Mouse (Mus musculus): ENCODE results near the gene Sept9.

Sept9 gene

GRCm38 (mm10) chr11:117385331-117386103, 186.1 kb downstream of the Sept9 start:
- DNase-seq = no peak

DNA sequence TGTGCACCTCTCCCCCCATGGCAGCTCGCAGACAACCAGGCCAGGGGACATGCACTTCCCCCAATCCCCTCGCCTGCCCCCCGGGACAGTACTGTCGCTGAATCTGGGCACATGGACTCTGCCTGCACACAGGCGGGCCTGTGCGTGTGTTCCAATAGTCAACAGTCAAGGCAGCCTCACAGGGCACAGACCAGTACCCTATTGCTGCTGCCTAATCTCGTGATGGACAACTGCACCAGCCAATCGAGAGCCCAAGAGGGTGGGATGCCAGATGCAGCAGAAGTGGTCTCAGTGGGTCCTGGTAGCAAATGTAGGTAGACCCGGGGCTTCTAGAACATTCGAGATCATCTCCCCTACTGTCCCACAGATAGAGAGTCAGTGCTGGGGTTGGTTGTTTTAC, 187.8 kb downstream of the Sept9 start:
- DNase-seq = no peak

GRCm38 (mm10) chr11:117390001-117390402, 190.5 kb downstream of the Sept9 start:
- DNase-seq = peak; percentile 51 to 56

DNA sequence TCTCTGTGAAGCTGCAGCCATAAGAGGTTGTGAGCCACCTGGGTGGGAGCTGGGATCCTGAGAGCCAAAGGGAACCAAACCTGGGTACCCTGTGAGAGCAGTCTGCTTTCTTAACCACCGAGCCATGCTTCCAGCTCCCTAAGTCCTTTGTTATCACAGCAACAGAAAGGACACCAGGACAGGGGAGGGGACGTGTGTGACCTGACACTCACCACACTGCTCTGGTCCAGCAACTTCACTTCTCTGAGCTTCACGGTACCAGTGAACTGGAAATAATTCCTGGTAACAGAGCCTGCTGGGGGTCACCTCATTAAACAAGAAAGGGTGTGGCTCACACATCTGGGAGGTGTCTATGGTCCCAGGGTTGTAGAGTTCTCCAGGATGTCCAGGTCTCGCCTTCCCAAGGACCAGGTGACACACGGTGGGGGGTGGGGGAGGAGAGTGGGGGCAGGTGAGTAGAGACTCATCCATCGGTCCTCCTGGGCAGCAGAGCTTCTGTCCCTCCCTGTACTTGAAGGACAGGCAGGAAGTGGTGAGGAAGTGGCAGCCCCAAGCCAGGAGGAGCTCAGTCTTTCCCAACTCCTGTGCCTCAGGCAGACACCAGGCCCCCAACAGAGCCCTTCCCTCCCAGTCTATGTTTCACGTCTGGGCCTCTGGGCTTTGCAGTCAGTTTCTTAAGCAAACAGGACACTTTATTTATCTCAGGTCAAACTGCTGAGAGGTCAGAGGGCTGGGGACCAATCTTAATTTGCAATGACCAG, 191.5 kb downstream of the Sept9 start:
- no peak for DNase-seq

DNA sequence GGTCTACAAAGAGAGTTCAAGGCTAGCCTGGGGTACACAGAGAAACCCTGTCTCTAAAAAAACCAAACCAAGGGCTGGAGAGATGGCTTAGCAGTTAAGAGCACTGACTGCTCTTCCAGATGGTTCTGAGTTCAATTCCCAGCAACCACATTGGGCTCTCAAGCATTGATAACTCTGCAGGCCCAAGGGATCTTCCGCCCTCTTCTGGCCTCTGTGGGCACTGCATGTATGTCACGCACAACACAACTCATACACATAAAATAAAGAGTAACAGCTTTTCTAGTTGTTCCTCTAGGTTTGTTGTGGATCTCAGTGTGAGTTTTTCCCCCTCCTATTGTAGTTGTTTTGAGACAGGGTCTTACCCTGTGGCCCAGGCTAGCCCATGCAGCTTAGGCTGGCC, 192.8 kb downstream of the Sept9 start:
- DNase-seq = no peak

GRCm38 (mm10) chr11:117393715-117394114, 194.3 kb downstream of the Sept9 start:
- no peak for DNase-seq

DNA sequence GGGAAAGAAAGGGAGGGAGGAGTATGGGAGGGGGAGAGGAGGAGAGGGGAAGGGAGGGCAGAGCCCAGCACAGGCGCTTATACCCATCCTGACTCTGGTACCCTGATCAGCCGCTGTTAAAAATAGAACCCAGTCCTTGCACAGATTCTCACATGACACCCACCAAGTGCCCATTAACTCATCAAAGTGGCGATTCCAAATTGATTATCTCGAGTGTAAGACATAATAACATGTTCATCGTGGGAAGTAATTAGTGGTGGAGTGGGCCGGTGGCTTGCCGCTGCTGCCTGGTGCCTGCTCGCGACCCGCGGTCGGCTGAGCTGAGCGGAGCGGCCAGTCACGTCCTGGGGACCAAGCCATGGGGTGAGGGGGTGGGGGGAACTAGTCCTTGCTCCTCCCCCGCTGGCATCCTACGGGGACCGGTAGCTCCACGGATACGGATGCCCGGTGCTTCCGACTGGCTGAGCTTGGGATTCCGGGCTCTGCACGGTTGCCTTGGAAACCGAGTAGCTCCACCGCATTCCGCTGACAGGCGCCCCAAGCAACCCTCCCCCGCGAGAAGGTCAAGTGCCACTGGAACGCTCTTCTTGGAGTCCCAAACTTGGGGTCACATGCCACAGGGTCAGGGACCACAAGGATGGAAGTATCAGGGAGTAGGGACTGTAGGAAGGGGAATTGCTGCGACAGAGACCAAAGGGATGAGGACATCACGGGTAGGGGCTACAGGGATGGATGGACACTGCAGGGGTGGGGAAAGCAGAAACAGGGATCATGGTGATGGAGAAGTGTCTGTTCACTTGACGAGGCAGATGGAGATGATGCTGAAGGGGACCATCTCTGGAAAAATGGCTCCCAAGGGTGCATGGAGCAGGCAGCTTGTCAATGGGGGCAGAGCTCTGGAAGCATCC, 195.0 kb downstream of the Sept9 start:
- peak; percentile 39 to 50 for DNase-seq

DNA sequence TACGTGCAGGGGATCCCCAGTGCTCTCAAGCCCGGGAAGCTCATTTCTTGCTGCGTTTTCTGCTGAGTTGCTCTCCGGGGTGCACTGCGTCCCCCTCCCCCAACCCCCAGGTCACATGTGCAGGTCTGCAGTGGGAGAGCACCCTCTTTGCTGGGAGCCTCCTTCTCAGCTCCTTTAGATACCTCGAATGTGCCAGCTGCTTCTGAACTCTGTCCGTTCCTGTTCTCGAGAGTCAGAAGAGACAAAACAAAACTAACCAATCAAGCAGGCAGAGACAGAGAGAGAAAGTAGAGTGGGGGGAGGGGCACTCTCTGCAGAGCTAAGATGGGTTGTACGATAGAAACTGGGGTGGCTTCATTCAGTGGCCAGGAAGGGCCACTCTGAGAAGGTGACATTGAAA, 195.8 kb downstream of the Sept9 start:
- DNase-seq = no peak

- no peak for DNase-seq
These were observed 197.5 kb downstream of the Sept9 start for GRCm38 (mm10) chr11:117396929-117397328.

DNA sequence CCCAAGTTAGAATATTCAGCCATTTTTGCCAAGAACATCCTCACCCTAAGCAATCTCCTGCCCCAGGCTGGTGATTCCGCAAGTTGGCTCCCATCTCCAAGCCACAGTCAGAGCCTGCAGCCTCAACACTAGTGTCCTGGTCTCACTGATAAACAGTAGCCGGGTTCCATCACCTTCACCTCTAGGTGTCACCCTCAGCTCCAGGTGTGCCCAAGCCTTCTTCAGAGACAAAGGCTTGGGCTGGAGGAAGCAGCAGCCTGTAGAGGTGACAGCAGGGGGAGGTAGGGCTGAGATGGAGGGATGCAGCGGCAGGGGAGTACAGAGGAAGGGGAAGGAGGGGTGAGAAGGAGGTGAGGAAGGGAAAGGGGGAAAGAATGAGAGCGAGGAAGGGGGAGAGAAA, 198.3 kb downstream of the Sept9 start:
- DNase-seq = peak; percentile 58 to 61

GRCm38 (mm10) chr11:117398191-117398590, 198.7 kb downstream of the Sept9 start:
- no peak for DNase-seq

- DNase-seq = no peak
These were observed 202.3 kb downstream of the Sept9 start for GRCm38 (mm10) chr11:117401583-117402367.

DNA sequence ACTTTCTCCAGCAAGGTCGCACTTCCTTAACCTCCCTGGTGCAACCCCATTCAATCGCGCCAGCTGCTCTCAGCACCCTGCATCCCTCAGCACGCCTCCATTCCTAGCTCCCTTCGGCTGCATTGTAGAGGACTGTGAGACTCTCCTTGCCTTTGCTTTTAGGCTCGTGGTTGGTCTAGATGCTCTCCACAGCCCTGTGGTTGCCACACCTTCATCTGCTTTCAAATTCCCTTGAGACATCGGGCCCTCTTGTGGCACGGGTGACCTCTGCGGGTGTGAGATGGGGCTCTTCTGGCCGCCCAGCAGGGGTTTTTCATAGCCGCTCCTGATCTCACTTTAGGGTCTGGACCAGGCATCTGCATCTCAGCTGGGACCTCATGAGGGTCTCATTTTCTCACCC, 203.1 kb downstream of the Sept9 start:
- no peak for DNase-seq

DNA sequence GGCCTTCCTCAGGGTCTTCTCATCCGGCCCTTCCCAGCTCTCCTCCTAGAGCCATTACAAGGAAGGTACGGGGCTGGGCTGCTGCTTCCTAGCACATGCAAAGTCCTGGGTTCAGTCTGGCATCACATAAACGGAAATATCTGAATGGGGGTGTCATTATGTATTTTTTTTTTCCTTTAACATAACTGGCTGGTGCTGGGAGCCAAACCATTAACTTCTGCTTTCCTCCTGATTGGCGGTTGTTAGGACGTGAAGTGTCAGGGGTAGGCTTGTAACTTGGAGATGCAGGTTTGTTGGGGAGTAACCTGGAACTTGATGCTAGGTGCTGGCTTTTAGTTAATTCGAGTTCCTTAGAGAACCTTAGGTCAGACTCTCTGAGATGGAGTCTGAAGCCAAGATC, 203.6 kb downstream of the Sept9 start:
- DNase-seq = no peak

GRCm38 (mm10) chr11:117403781-117404180, 204.3 kb downstream of the Sept9 start:
- no peak for DNase-seq

- no peak for DNase-seq
These were observed 207.2 kb downstream of the Sept9 start for GRCm38 (mm10) chr11:117406711-117407110.

- no peak for DNase-seq
These were observed 207.7 kb downstream of the Sept9 start for GRCm38 (mm10) chr11:117407196-117407595.

DNA sequence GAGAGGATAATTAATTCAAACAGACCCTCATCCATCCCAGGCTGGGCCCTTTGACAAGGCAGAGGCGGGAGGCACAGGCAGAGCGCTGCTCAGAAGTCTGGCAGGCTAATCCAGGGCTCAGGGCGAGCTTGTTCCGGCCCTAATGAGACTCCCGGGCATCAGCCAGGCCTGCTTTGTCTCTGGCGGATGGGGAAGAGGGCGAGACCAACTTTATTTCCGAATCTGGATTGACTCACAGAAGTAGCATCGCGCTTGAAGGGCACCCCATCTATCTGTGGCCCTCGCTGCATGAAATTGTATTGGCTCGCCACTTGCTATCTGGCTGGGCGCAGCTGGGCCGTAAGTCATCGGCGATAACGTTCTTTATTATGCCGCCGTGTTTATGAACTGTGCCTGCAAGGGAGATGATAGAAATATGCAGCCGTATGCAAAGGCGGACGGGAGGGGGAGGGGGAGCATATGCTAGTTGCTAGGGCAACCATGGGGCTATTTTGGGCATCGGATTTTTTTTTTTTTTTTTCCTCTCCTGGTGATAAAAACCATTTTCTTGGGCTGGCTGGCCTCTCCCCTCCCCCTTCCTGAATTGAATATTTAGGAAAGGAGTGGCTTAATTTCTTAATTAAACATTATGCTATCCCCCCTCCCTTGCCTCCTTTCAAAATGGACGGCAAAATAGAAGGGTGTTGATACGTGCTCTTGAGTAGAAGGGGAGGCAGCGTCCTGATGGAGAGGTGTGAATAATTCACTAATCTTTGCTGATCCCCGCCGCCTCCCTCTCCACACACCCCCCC, 208.4 kb downstream of the Sept9 start:
- DNase-seq = peak; percentile 57 to 67

DNA sequence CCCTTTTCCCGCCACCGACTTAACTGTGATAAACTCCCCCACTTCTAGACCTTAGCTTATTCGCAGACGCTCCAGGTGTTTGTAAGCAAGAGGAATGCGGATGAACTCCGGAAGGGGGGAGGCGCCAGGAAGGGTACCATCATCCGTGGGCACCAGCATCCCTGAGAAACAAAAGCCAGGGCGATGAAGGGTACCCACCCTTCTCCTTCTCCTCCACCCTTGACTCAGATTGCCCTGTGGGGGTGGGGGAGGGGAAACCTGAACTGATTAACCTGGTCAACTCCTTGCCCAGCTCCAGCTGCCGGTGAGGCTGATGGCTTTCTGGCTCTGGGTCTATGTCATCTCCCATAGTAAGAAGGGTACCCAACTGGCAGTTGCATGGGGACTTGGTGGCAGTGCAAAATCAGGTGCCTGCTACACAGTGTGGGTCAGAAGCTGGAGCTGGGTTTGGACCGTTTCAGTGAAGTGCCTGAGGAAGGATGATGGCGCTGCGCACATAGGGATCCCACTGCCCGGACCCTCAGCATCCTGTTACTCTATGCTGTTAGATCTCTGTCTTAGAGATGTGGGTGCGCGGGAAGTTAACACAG, 209.1 kb downstream of the Sept9 start:
- no peak for DNase-seq

DNA sequence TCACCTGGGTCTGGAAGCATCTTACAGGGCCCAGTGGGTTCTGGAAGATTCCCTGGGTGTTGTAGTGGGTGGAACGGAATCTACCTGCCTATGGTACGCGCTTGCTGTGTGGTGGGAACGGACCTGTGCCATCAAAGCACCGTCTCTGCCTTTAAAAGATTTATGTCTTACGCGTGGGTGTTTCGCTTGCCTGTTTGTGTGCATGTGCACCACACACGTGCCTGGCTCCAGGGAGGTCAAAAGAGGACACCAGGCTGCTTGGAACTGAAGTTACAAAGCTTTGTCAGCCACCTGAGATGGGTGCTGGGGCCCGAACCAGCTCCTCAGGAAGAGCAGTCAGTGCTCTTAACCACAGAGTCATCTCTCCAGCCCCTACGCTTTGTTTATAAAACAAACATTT, 209.9 kb downstream of the Sept9 start:
- DNase-seq = no peak

GRCm38 (mm10) chr11:117410059-117410458, 210.6 kb downstream of the Sept9 start:
- DNase-seq = peak; percentile 35 to 43
